Mouse (Mus musculus) hindbrain, embryonic 11.5 days (tissue): Measurements from ENCODE around the gene Lyplal1. TPM values are rescaled to one million over a fixed set of nuclear protein-coding genes. Genes with fewer than 3 reads are reported as not detected.

ENCODE experiments used
- ATAC-seq: fragments of 200-750 bp; cut with Nextera tagmentation; 2 replicates; pipeline ENCODE4 v1.8.0; 2017; ENCODE audit warnings: mild to moderate bottlenecking, moderate TSS enrichment, moderate library complexity; ENCODE audit not compliant: low FRiP score
- DNase-seq: peaks from one replicate; pipeline ENCODE4 v3.0.0-alpha.2; 2015; ENCODE audit warnings: low spot score
- H3K27ac ChIP-seq: fragments of 300-500 bp; sonication (generic); 2 replicates; pipeline ENCODE4 v1.5.1; 2014; ENCODE audit warnings: mild to moderate bottlenecking, low read depth, low read length
- H3K27me3 ChIP-seq: fragments of 300-500 bp; sonication (generic); 2 replicates; pipeline ENCODE4 v1.6.1; 2014; ENCODE audit warnings: mild to moderate bottlenecking, low read length, moderate library complexity, mixed read lengths; ENCODE audit not compliant: control insufficient read depth, insufficient read depth
- H3K36me3 ChIP-seq: fragments of 300-500 bp; sonication (generic); 2 replicates; pipeline ENCODE4 v1.6.1; 2014; ENCODE audit warnings: mild to moderate bottlenecking, low read length, moderate library complexity, mixed read lengths; ENCODE audit not compliant: control insufficient read depth, insufficient read depth
- H3K4me1 ChIP-seq: fragments of 300-500 bp; sonication (generic); replicated peaks from 2 replicates; pipeline ENCODE4 v1.6.1; 2014; ENCODE audit warnings: low read length, mixed read lengths; ENCODE audit not compliant: control insufficient read depth, insufficient read depth
- H3K4me2 ChIP-seq: fragments of 300-500 bp; sonication (generic); replicated peaks from 2 replicates; pipeline ENCODE4 v1.6.1; 2014; ENCODE audit warnings: mild to moderate bottlenecking, low read depth, low read length
- H3K4me3 ChIP-seq: fragments of 300-500 bp; sonication (generic); 2 replicates; pipeline ENCODE4 v1.5.1; 2014; ENCODE audit warnings: low read depth, low read length
- H3K9ac ChIP-seq: fragments of 300-500 bp; sonication (generic); 2 replicates; pipeline ENCODE4 v1.6.1; 2014; ENCODE audit warnings: low read depth, low read length
- H3K9me3 ChIP-seq: fragments of 300-500 bp; sonication (generic); 2 replicates; pipeline ENCODE4 v1.6.1; 2016; ENCODE audit warnings: low read length; ENCODE audit not compliant: control insufficient read depth
- WGBS: fragments of 180-500 bp; shearing (Covaris S2); extraction: QIAGEN DNeasy Blood & Tissue Kit; methylation state at CpG from one replicate; pipeline ENCODE4 v1.1.7; 2014; 5-methylcytosine and 5-hydroxymethylcytosine counted together
- polyA plus RNA-seq: library from polyadenylated mRNA; unstranded; fragments of >200 nt; fragmentation: Nextera tagmentation; extraction: Ambion mirVana; gene quantifications from 2 replicates; pipeline ENCODE4 v1.2.1, GENCODE M21; 2014

Gene Lyplal1
- polyA plus RNA-seq, 1 experiment from 2014 or later: 24.0 TPM

- Histone ChIP-seq H3K9me3 (no peaks in the 10 kb centered on the region), H3K4me1 (no peaks in the 10 kb centered on the region), H3K27me3 (no peaks in the 10 kb centered on the region), H3K36me3 (no peaks in the 10 kb centered on the region), H3K9ac (no peak overlapping the region), H3K4me3 (no peak overlapping the region), H3K4me2 (no peak overlapping the region), H3K27ac (no peak overlapping the region)
- DNase-seq (no peak), ATAC-seq (no peak)
- 91% methylated on average over 7 of the region's 7 CpGs for WGBS
Observed at GRCm38 (mm10) chr1:186054227-186054626, 62.9 kb downstream of the Lyplal1 start.

GRCm38 (mm10) chr1:186053280-186054043, 63.6 kb downstream of the Lyplal1 start:
- DNase-seq (no peak), ATAC-seq (no peak)
- Histone ChIP-seq H3K4me3 (no peak overlapping the region), H3K9ac (no peak overlapping the region), H3K36me3 (no peaks in the 10 kb centered on the region), H3K4me2 (no peak overlapping the region), H3K27ac (no peak overlapping the region), H3K27me3 (no peaks in the 10 kb centered on the region), H3K4me1 (no peaks in the 10 kb centered on the region), H3K9me3 (no peaks in the 10 kb centered on the region)
- 92% methylated on average over 12 of the region's 12 CpGs for WGBS

GRCm38 (mm10) chr1:186043709-186044452, 73.2 kb downstream of the Lyplal1 start:
- Histone ChIP-seq H3K4me3 (no peak overlapping the region), H3K4me1 (no peaks in the 10 kb centered on the region), H3K9ac (no peak overlapping the region), H3K27me3 (no peaks in the 10 kb centered on the region), H3K27ac (no peak overlapping the region), H3K4me2 (no peak overlapping the region), H3K36me3 (no peaks in the 10 kb centered on the region), H3K9me3 (no peaks in the 10 kb centered on the region)
- WGBS: 88% methylated on average over 11 of the region's 11 CpGs
- ATAC-seq (no peak), DNase-seq (no peak)

- H3K36me3 ChIP-seq: no peaks in the 10 kb centered on the region
- no peak overlapping the region for H3K4me3 ChIP-seq
- no peak overlapping the region for H3K9ac ChIP-seq
- DNase-seq (no peak), ATAC-seq (no peak)
- WGBS: 67% methylated on average over 1 of the region's 1 CpGs
- H3K4me2 ChIP-seq: no peak overlapping the region
- no peaks in the 10 kb centered on the region for H3K4me1 ChIP-seq
- H3K9me3 ChIP-seq: no peaks in the 10 kb centered on the region
- no peak overlapping the region for H3K27ac ChIP-seq
- no peaks in the 10 kb centered on the region for H3K27me3 ChIP-seq
Observed at GRCm38 (mm10) chr1:186041841-186042240, 75.3 kb downstream of the Lyplal1 start.
